17 mouse cellular contexts compared by ENCODE assay signal in genomic region chr19:41687836-41688235, GRCm38 (mm10). TPM values are rescaled to one million over a fixed set of nuclear protein-coding genes. Genes with fewer than 3 reads are reported as not detected.
DNase-seq lines count a peak whose midpoint lies in the region; ATAC-seq lines count a peak whose summit lies in the region.
"Had no signal": no experiment of that assay in that cellular context is flagged by ENCODE, and none has a peak within 500 bp of the region (broad histone marks: within the 10 kb centered on the region; RNA-seq: fewer than 3 reads in every experiment).

No protein-coding gene starts in this region.

- peaks cover 69% of the 10 kb centered on the region for H3K4me1 ChIP-seq in midbrain, embryonic 10.5 days
- peaks cover 52% of the 10 kb centered on the region for H3K4me1 ChIP-seq in midbrain, embryonic 15.5 days
- H3K4me1 ChIP-seq in forebrain, embryonic 14.5 days (ENCODE audit: control insufficient read depth, insufficient read depth, low read length): peaks cover 46% of the 10 kb centered on the region
- peaks cover 54% of the 10 kb centered on the region for H3K4me1 ChIP-seq in hindbrain, embryonic 14.5 days (replicated peaks; ENCODE audit: control insufficient read depth, insufficient read depth, low read length)
- peaks cover 67% of the 10 kb centered on the region for H3K4me1 ChIP-seq in neural tube, embryonic 15.5 days
- H3K4me1 ChIP-seq: embryonic facial prominence, embryonic 13.5 days had no signal

- no peak for ATAC-seq in midbrain, embryonic 15.5 days (replicated peaks)
- ATAC-seq in forebrain, embryonic 14.5 days: peak; percentile 1; the same call in 1 of the 2 replicates
- ATAC-seq in hindbrain, embryonic 14.5 days (ENCODE audit: low FRiP score): no peak
- ATAC-seq in neural tube, embryonic 15.5 days (ENCODE audit: low FRiP score): no peak

- no peak for DNase-seq in midbrain, embryonic 10.5 days (ENCODE audit: low spot score)
- DNase-seq in forebrain, embryonic 14.5 days (ENCODE audit: low spot score): no peak
- no peak for DNase-seq in hindbrain, embryonic 14.5 days (ENCODE audit: low spot score)
- DNase-seq in adrenal gland, postnatal 10 days: no peak
- no peak for DNase-seq in kidney, adult 9 months
- DNase-seq: cerebellum, adult 9-10 months; gastrocnemius, postnatal 10 days; heart, adult 2 months; kidney, adult 2 months; layer of hippocampus, postnatal 36 days; lung, adult 18-20 months; lung, postnatal 36 days had no signal

- H3K4me2 ChIP-seq in midbrain, embryonic 15.5 days: no peak overlapping the region
- H3K4me2 ChIP-seq in forebrain, embryonic 14.5 days (ENCODE audit: low read length): no peak overlapping the region
- no peak overlapping the region for H3K4me2 ChIP-seq in hindbrain, embryonic 14.5 days (replicated peaks)
- no peak overlapping the region for H3K4me2 ChIP-seq in neural tube, embryonic 15.5 days
- H3K4me2 ChIP-seq: embryonic facial prominence, embryonic 13.5 days had no signal

- H3K27ac ChIP-seq in midbrain, embryonic 10.5 days (replicated peaks): peak overlapping the region; percentile 60
- H3K27ac ChIP-seq in midbrain, embryonic 15.5 days: no peak overlapping the region
- H3K27ac ChIP-seq in forebrain, embryonic 14.5 days (ENCODE audit: low read depth, low read length): peak overlapping the region; percentile 61
- peak overlapping the region; percentile 47 for H3K27ac ChIP-seq in hindbrain, embryonic 14.5 days
- H3K27ac ChIP-seq in neural tube, embryonic 15.5 days (replicated peaks): peak overlapping the region; percentile 42
- H3K27ac ChIP-seq: embryonic facial prominence, embryonic 13.5 days; heart, adult 2 months had no signal

- 66% methylated on average over 8 of the region's 8 CpGs for WGBS in midbrain, embryonic 10.5 days
- WGBS in midbrain, embryonic 15.5 days: 62% methylated on average over 8 of the region's 8 CpGs
- 69% methylated on average over 8 of the region's 8 CpGs for WGBS in forebrain, embryonic 14.5 days
- 45% methylated on average over 8 of the region's 8 CpGs for whole genome bisulfite sequencing in hindbrain, embryonic 14.5 days
- 69% methylated on average over 8 of the region's 8 CpGs for WGBS in neural tube, embryonic 15.5 days

- H3K9ac ChIP-seq in midbrain, embryonic 15.5 days: no peak overlapping the region
- H3K9ac ChIP-seq in forebrain, embryonic 14.5 days (ENCODE audit: low read length): no peak overlapping the region; the same call in 1 of the 2 replicates
- H3K9ac ChIP-seq in hindbrain, embryonic 14.5 days: no peak overlapping the region
- no peak overlapping the region for H3K9ac ChIP-seq in neural tube, embryonic 15.5 days (replicated peaks)
- H3K9ac ChIP-seq: embryonic facial prominence, embryonic 13.5 days had no signal

- H3K27me3 ChIP-seq in midbrain, embryonic 10.5 days (ENCODE audit: low read depth, poor library complexity, severe bottlenecking): peaks cover 91% of the 10 kb centered on the region
- no peaks in the 10 kb centered on the region; the same call in 1 of the 2 replicates for H3K27me3 ChIP-seq in midbrain, embryonic 15.5 days (replicated peaks)
- no peaks in the 10 kb centered on the region for H3K27me3 ChIP-seq in forebrain, embryonic 14.5 days (replicated peaks; ENCODE audit: control insufficient read depth, insufficient read depth, low read length)
- H3K27me3 ChIP-seq in hindbrain, embryonic 14.5 days (ENCODE audit: control insufficient read depth, insufficient read depth, low read length): no peaks in the 10 kb centered on the region
- H3K27me3 ChIP-seq in neural tube, embryonic 15.5 days (replicated peaks): no peaks in the 10 kb centered on the region
- H3K27me3 ChIP-seq: embryonic facial prominence, embryonic 13.5 days had no signal

- H3K36me3 ChIP-seq in midbrain, embryonic 10.5 days: no peaks in the 10 kb centered on the region
- H3K36me3 ChIP-seq in midbrain, embryonic 15.5 days (replicated peaks): no peaks in the 10 kb centered on the region
- no peaks in the 10 kb centered on the region for H3K36me3 ChIP-seq in forebrain, embryonic 14.5 days (ENCODE audit: control insufficient read depth, insufficient read depth, low read length)
- H3K36me3 ChIP-seq in hindbrain, embryonic 14.5 days (replicated peaks; ENCODE audit: control insufficient read depth, insufficient read depth): no peaks in the 10 kb centered on the region
- no peaks in the 10 kb centered on the region for H3K36me3 ChIP-seq in neural tube, embryonic 15.5 days
- H3K36me3 ChIP-seq: embryonic facial prominence, embryonic 13.5 days had no signal

- no peak overlapping the region for H3K4me3 ChIP-seq in midbrain, embryonic 10.5 days
- H3K4me3 ChIP-seq in midbrain, embryonic 15.5 days: no peak overlapping the region
- no peak overlapping the region for H3K4me3 ChIP-seq in forebrain, embryonic 14.5 days (ENCODE audit: low read depth, low read length)
- H3K4me3 ChIP-seq in hindbrain, embryonic 14.5 days (replicated peaks; ENCODE audit: low read length): no peak overlapping the region
- H3K4me3 ChIP-seq in neural tube, embryonic 15.5 days (replicated peaks): no peak overlapping the region
- H3K4me3 ChIP-seq: embryonic facial prominence, embryonic 13.5 days; heart, adult 2 months had no signal

- no peaks in the 10 kb centered on the region for H3K9me3 ChIP-seq in midbrain, embryonic 10.5 days (replicated peaks)
- H3K9me3 ChIP-seq in midbrain, embryonic 15.5 days: no peaks in the 10 kb centered on the region
- no peaks in the 10 kb centered on the region for H3K9me3 ChIP-seq in forebrain, embryonic 14.5 days (replicated peaks; ENCODE audit: control insufficient read depth, low read length)
- H3K9me3 ChIP-seq in hindbrain, embryonic 14.5 days (ENCODE audit: control insufficient read depth, low read length): no peaks in the 10 kb centered on the region
- no peaks in the 10 kb centered on the region for H3K9me3 ChIP-seq in neural tube, embryonic 15.5 days (replicated peaks)
- H3K9me3 ChIP-seq: embryonic facial prominence, embryonic 13.5 days had no signal

RNA-seq across cellular contexts. Expression of gene Slit1, which starts 55.6 kb away (rescaled TPM):
- polyA plus RNA-seq in midbrain, embryonic 10.5 days (2016; fragmentation: Nextera tagmentation; extraction: Ambion mirVana): 12.8 and 13.4 TPM in 2 replicates
- polyA plus RNA-seq in midbrain, embryonic 15.5 days (2015; fragmentation: Nextera tagmentation; extraction: Ambion mirVana): 23.9 and 26.7 TPM in 2 replicates
- 13.5 and 22.5 TPM in 2 replicates for polyA plus RNA-seq in forebrain, embryonic 14.5 days (2014; fragmentation: Nextera tagmentation; extraction: Ambion mirVana)
- 31.7 and 36.4 TPM in 2 replicates for polyA plus RNA-seq in hindbrain, embryonic 14.5 days (2014; fragmentation: Nextera tagmentation; extraction: Ambion mirVana)
- 32.8 and 36.8 TPM in 2 replicates for polyA plus RNA-seq in neural tube, embryonic 15.5 days (2015; fragmentation: Nextera tagmentation; extraction: Ambion mirVana)
- 1 to 10 TPM; 3.8 to 5.7 TPM for total RNA-seq in adrenal gland, postnatal 10 days (2021)
- total RNA-seq: monocyte, adult 5-6 weeks had no signal
- polyA plus RNA-seq: C2C12 had no signal
